Mouse (Mus musculus): Measurements from ENCODE around the gene Fam172a.

DNA sequence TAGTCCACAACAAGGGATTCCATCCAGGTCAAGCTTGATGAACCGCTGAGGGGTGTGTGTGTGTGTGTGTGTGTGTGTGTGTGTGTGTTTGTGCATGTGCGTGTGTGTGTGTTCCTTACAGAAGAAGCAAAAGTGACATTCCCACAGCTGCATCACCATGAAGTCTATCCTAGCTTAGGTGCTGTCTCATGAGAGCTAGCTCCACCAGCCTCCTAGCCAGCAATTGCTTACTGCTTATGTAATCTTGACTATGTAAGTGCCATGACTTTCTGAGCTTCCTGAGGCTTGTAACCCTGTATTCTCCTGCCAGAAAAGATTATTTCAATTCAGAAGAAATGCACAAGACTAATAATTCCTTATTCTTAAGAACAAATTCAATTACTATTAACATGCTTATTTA, 221.0 kb downstream of the Fam172a start:
- TF ChIP-seq CTCF (IDR thresholded peaks at IDR 0.05; ENCODE audit: low read depth, low read length): no peak
- no peak for TF ChIP-seq POLR2A (IDR thresholded peaks at IDR 0.05; ENCODE audit: extremely low read depth, insufficient read depth, low read length)

All from liver, adult 2 months (tissue).